Mouse (Mus musculus) forebrain, embryonic 16.5 days (tissue): ENCODE measurements around the gene Anp32b. TPM values are rescaled to one million over a fixed set of nuclear protein-coding genes. Genes with fewer than 3 reads are reported as not detected.

Source experiments
- ATAC-seq: fragments of 200-750 bp; cut with Nextera tagmentation; 2 replicates; pipeline ENCODE4 v1.8.0; 2017; ENCODE audit warnings: mild to moderate bottlenecking, moderate library complexity
- H3K27ac ChIP-seq: fragments of 300-500 bp; sonication (generic); 2 replicates; pipeline ENCODE4 v1.5.1; 2014; ENCODE audit warnings: low read length, control low read depth
- H3K27me3 ChIP-seq: fragments of 300-500 bp; sonication (generic); replicated peaks from 2 replicates; pipeline ENCODE4 v1.6.1; 2014; ENCODE audit warnings: low read length; ENCODE audit not compliant: control insufficient read depth, insufficient read depth
- H3K36me3 ChIP-seq: fragments of 300-500 bp; sonication (generic); 2 replicates; pipeline ENCODE4 v1.6.1; 2014; ENCODE audit not compliant: control insufficient read depth, insufficient read depth
- H3K4me1 ChIP-seq: fragments of 300-500 bp; sonication (generic); replicated peaks from 2 replicates; pipeline ENCODE4 v1.6.1; 2014; ENCODE audit warnings: low read length; ENCODE audit not compliant: control insufficient read depth, insufficient read depth
- H3K4me2 ChIP-seq: fragments of 300-500 bp; sonication (generic); 2 replicates; pipeline ENCODE4 v1.6.1; 2014; ENCODE audit warnings: mild to moderate bottlenecking, low read length, control low read depth
- H3K4me3 ChIP-seq: fragments of 300-500 bp; sonication (generic); replicated peaks from 2 replicates; pipeline ENCODE4 v1.5.1; 2014; ENCODE audit warnings: mild to moderate bottlenecking, low read length, control low read depth
- H3K9ac ChIP-seq: fragments of 300-500 bp; sonication (generic); replicated peaks from 2 replicates; pipeline ENCODE4 v1.6.1; 2014; ENCODE audit warnings: low read depth, low read length, control low read depth
- H3K9me3 ChIP-seq: fragments of 300-500 bp; sonication (generic); 2 replicates; pipeline ENCODE4 v1.6.1; 2016; ENCODE audit warnings: low read length; ENCODE audit not compliant: control insufficient read depth
- WGBS: fragments of 180-500 bp; shearing (Covaris S2); extraction: QIAGEN DNeasy Blood & Tissue Kit; methylation state at CpG from one replicate; pipeline ENCODE4 v1.1.7; 2014; 5-methylcytosine and 5-hydroxymethylcytosine counted together
- polyA plus RNA-seq: library from polyadenylated mRNA; unstranded; fragments of >200 nt; fragmentation: Nextera tagmentation; extraction: Ambion mirVana; gene quantifications from 2 replicates; pipeline ENCODE4 v1.2.1, GENCODE M21; 2015

The Anp32b gene
- polyA plus RNA-seq: 105 and 114 TPM in 2 replicates

DNA sequence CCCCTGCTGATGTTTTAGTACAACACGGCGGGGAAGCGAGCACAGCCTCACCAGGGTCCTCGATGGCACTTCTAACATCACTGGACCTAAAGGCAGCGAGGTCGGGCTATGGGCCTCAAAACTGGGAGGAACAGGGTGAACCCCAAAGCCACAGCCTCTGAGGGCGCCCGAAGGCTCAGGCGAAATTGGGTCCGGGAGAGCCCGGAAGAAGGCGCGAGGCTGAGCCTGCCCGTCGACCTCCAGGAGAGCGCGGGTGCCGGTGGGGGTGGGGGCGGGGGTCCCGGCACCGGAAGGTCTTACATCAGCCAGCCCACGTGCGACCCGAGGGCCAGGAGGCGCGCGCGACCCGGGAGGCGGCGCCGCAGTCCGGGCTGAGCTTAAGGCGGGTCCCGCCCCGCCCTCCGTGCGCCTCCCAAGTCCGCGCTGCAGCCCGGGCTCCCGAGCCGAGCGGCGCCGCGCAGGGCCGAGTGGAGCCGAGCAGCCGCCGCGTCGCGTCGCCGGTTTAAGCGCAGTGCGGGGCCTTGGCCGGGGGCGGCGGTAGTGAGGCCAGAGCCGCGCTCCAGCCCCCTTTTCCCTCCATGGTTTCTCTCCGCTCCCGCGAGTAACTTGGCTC, at the start of gene Anp32b:
Gene Anp32b (plus strand): TSS at position 384 of the 613 bp plus-strand sequence.
- peak; percentile 96 for ATAC-seq

GRCm38 (mm10) chr4:46404042-46404795, 46.5 kb upstream of the Anp32b start:
- Histone ChIP-seq H3K27me3 (no peaks in the 10 kb centered on the region), H3K9ac (no peak overlapping the region), H3K4me1 (no peaks in the 10 kb centered on the region), H3K36me3 (no peaks in the 10 kb centered on the region), H3K4me2 (no peak overlapping the region), H3K4me3 (no peak overlapping the region), H3K27ac (no peak overlapping the region), H3K9me3 (no peaks in the 10 kb centered on the region)
- WGBS: 85% methylated on average over 6 of the region's 6 CpGs
- no peak for ATAC-seq

More for the DNA sequence above, at the start of gene Anp32b:
- peak within 1 kb of the TSS; percentile 93 for H3K4me2 ChIP-seq
- H3K4me1 ChIP-seq: peaks cover 34% of the 10 kb centered on the region
- WGBS: under 1% methylated on average over 52 of the region's 66 CpGs
- no peaks in the 10 kb centered on the region for H3K9me3 ChIP-seq
- H3K27ac ChIP-seq: peak within 1 kb of the TSS; percentile 98
- H3K27me3 ChIP-seq: no peaks in the 10 kb centered on the region
- H3K36me3 ChIP-seq: no peaks in the 10 kb centered on the region
- peak within 1 kb of the TSS; percentile 94 for H3K4me3 ChIP-seq
- peak within 1 kb of the TSS; percentile 97 for H3K9ac ChIP-seq

- Histone ChIP-seq H3K4me3 (no peak overlapping the region), H3K4me2 (no peak overlapping the region), H3K4me1 (no peaks in the 10 kb centered on the region), H3K9ac (no peak overlapping the region), H3K36me3 (no peaks in the 10 kb centered on the region), H3K27me3 (no peaks in the 10 kb centered on the region), H3K9me3 (no peaks in the 10 kb centered on the region), H3K27ac (no peak overlapping the region)
- ATAC-seq: no peak
- 88% methylated on average over 8 of the region's 8 CpGs for WGBS
Measured at GRCm38 (mm10) chr4:46406966-46407703, 43.6 kb upstream of the Anp32b start.

DNA sequence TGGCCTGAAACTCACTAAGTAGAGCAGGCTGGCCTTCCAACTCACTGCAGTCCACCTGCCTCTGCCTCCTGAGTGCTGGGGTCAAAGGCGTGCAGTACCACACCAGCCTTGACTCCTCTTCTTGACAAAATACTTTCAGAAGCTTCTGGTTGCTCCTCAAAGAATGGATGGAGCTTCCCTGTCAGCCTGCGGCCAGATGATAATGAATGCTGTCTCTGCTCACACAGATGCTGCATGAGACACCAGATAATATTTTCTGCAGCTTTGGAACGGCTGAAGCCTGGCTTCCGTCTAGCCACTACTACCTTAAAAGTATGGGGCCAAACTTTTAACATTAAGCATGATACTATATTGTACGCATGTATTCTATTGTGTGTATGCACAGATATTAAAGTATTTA, 40.0 kb upstream of the Anp32b start:
- H3K27ac ChIP-seq: no peak overlapping the region
- H3K27me3 ChIP-seq: no peaks in the 10 kb centered on the region
- no peaks in the 10 kb centered on the region for H3K36me3 ChIP-seq
- ATAC-seq: no peak
- no peaks in the 10 kb centered on the region for H3K9me3 ChIP-seq
- no peak overlapping the region for H3K4me2 ChIP-seq
- 94% methylated on average over 5 of the region's 5 CpGs for WGBS
- no peak overlapping the region for H3K9ac ChIP-seq
- H3K4me1 ChIP-seq: no peaks in the 10 kb centered on the region
- no peak overlapping the region for H3K4me3 ChIP-seq

GRCm38 (mm10) chr4:46411489-46411888, 39.2 kb upstream of the Anp32b start:
- no peak overlapping the region for H3K9ac ChIP-seq
- WGBS: 78% methylated on average over 6 of the region's 6 CpGs

DNA sequence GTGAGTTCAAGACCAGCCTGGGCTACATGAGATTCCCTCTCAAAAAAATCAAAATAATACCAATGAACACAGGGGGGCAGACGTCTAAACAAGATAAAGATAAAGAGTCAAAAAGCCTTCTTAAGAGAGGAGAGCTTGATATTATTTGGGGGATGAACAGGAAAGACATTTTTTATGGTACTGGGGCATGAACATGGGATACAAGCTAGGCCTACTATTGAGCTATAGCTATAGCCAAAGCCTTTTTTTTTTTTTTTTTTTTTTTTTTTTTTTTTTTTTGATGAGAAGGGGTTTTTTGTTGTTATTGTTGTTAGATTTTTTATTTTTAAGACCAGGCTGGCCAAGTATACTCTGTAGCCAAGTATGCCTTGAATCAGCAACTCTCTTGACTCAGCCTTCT, 38.6 kb upstream of the Anp32b start:
- H3K4me3 ChIP-seq: no peak overlapping the region
- no peak overlapping the region for H3K9ac ChIP-seq
- no peak overlapping the region for H3K27ac ChIP-seq
- H3K27me3 ChIP-seq: no peaks in the 10 kb centered on the region
- H3K4me2 ChIP-seq: no peak overlapping the region
- H3K36me3 ChIP-seq: no peaks in the 10 kb centered on the region
- ATAC-seq: no peak
- WGBS: 66% methylated on average over 1 of the region's 1 CpGs
- no peaks in the 10 kb centered on the region for H3K9me3 ChIP-seq
- no peaks in the 10 kb centered on the region for H3K4me1 ChIP-seq

More at GRCm38 (mm10) chr4:46411489-46411888, 39.2 kb upstream of the Anp32b start:
- no peaks in the 10 kb centered on the region for H3K27me3 ChIP-seq
- no peaks in the 10 kb centered on the region for H3K36me3 ChIP-seq
- H3K27ac ChIP-seq: no peak overlapping the region
- no peak for ATAC-seq
- no peak overlapping the region for H3K4me3 ChIP-seq
- no peak overlapping the region for H3K4me2 ChIP-seq
- no peaks in the 10 kb centered on the region for H3K4me1 ChIP-seq
- no peaks in the 10 kb centered on the region for H3K9me3 ChIP-seq

DNA sequence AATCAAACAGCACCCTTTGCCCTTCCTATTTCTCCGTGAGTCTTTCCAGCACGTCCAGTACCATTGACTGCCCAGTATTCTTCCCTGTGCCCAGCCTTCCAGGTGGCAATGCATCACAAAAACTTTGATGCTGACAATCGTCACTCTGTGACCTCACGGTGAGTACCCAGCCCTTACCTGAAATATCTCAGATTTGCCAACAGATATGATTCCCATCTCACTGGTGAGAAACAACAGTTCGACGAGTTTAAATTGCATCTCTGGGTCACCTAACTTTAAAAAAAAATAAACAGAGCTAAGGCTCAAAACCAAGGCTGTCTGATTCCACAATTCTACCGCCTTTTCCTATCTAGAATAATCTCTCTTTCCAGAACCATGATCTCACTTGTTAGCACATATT, 37.3 kb upstream of the Anp32b start, which contains the start of gene Hemgn:
Gene Hemgn (minus strand): TSS at position 101 of the 400 bp plus-strand sequence.
- Histone ChIP-seq H3K4me1 (no peaks in the 10 kb centered on the region), H3K9ac (no peak within 1 kb of the TSS), H3K27me3 (no peaks in the 10 kb centered on the region), H3K36me3 (no peaks in the 10 kb centered on the region), H3K4me2 (no peak within 1 kb of the TSS), H3K9me3 (no peaks in the 10 kb centered on the region), H3K27ac (no peak within 1 kb of the TSS), H3K4me3 (no peak within 1 kb of the TSS)
- ATAC-seq: no peak
- WGBS: 82% methylated on average over 7 of the region's 7 CpGs

- no peak for ATAC-seq
- Histone ChIP-seq H3K4me1 (no peaks in the 10 kb centered on the region), H3K9ac (no peak overlapping the region), H3K4me2 (no peak overlapping the region), H3K27me3 (no peaks in the 10 kb centered on the region), H3K4me3 (no peak overlapping the region), H3K9me3 (no peaks in the 10 kb centered on the region), H3K36me3 (no peaks in the 10 kb centered on the region), H3K27ac (no peak overlapping the region)
- 70% methylated on average over 3 of the region's 3 CpGs for WGBS
Measured at GRCm38 (mm10) chr4:46417491-46417890, 33.2 kb upstream of the Anp32b start.

GRCm38 (mm10) chr4:46418851-46419250, 31.9 kb upstream of the Anp32b start:
- no peaks in the 10 kb centered on the region for H3K9me3 ChIP-seq
- WGBS: 41% methylated on average over 9 of the region's 9 CpGs
- H3K4me1 ChIP-seq: no peaks in the 10 kb centered on the region
- H3K9ac ChIP-seq: no peak overlapping the region
- H3K4me3 ChIP-seq: no peak overlapping the region
- no peaks in the 10 kb centered on the region for H3K27me3 ChIP-seq
- no peaks in the 10 kb centered on the region for H3K36me3 ChIP-seq
- no peak for ATAC-seq
- H3K4me2 ChIP-seq: no peak overlapping the region
- H3K27ac ChIP-seq: no peak overlapping the region
